Mouse (Mus musculus) hindbrain, embryonic 16.5 days (tissue): ENCODE results near the gene Gmds. TPM values are rescaled to one million over a fixed set of nuclear protein-coding genes. Genes with fewer than 3 reads are reported as not detected.

Experiments used
- ATAC-seq: fragments of 200-750 bp; cut with Nextera tagmentation; 2 replicates; pipeline ENCODE4 v1.8.0; 2017; ENCODE audit warnings: moderate TSS enrichment, moderate library complexity
- H3K27ac ChIP-seq: fragments of 300-500 bp; sonication (generic); 2 replicates; pipeline ENCODE4 v1.5.1; 2014; ENCODE audit warnings: low read depth, mild to moderate bottlenecking, control low read depth, low read length, moderate library complexity
- H3K27me3 ChIP-seq: fragments of 300-500 bp; sonication (generic); replicated peaks from 2 replicates; pipeline ENCODE4 v1.6.1; 2014; ENCODE audit warnings: low read length; ENCODE audit not compliant: control insufficient read depth, insufficient read depth
- H3K36me3 ChIP-seq: fragments of 300-500 bp; sonication (generic); 2 replicates; pipeline ENCODE4 v1.6.1; 2014; ENCODE audit warnings: mild to moderate bottlenecking, low read length, moderate library complexity, mixed read lengths; ENCODE audit not compliant: control insufficient read depth, insufficient read depth
- H3K4me1 ChIP-seq: fragments of 300-500 bp; sonication (generic); 2 replicates; pipeline ENCODE4 v1.6.1; 2014; ENCODE audit warnings: low read depth, low read length; ENCODE audit not compliant: control insufficient read depth, insufficient read depth
- H3K4me2 ChIP-seq: fragments of 300-500 bp; sonication (generic); 2 replicates; pipeline ENCODE4 v1.6.1; 2014; ENCODE audit warnings: mild to moderate bottlenecking, low read length, control low read depth, moderate library complexity
- H3K4me3 ChIP-seq: fragments of 300-500 bp; sonication (generic); 2 replicates; pipeline ENCODE4 v1.5.1; 2014; ENCODE audit warnings: mild to moderate bottlenecking, low read length, control low read depth, moderate library complexity
- H3K9ac ChIP-seq: fragments of 300-500 bp; sonication (generic); 2 replicates; pipeline ENCODE4 v1.6.1; 2014; ENCODE audit warnings: low read depth, mild to moderate bottlenecking, control low read depth, low read length, moderate library complexity
- H3K9me3 ChIP-seq: fragments of 300-500 bp; sonication (generic); 2 replicates; pipeline ENCODE4 v1.6.1; 2014; ENCODE audit warnings: mild to moderate bottlenecking, low read length, moderate library complexity; ENCODE audit not compliant: control insufficient read depth
- WGBS: fragments of 180-500 bp; shearing (Covaris S2); extraction: QIAGEN DNeasy Blood & Tissue Kit; methylation state at CpG from one replicate; pipeline ENCODE4 v1.1.7; 2014; 5-methylcytosine and 5-hydroxymethylcytosine counted together
- polyA plus RNA-seq: library from polyadenylated mRNA; unstranded; fragments of >200 nt; fragmentation: Nextera tagmentation; extraction: Ambion mirVana; gene quantifications from 2 replicates; pipeline ENCODE4 v1.2.1, GENCODE M21; 2015

The Gmds gene
- polyA plus RNA-seq, 1 experiment from 2014 or later = 38.2 TPM

- peaks cover 46% of the 10 kb centered on the region for H3K27me3 ChIP-seq
- peak overlapping the region; percentile 75 for H3K4me2 ChIP-seq
- no peaks in the 10 kb centered on the region for H3K9me3 ChIP-seq
- H3K27ac ChIP-seq = peak overlapping the region; percentile 54; the same call in 1 of the 2 replicates
- H3K9ac ChIP-seq = peak overlapping the region; percentile 65
- H3K36me3 ChIP-seq = no peaks in the 10 kb centered on the region
- WGBS = under 1% methylated on average over 27 of the region's 47 CpGs
- peaks cover 30% of the 10 kb centered on the region for H3K4me1 ChIP-seq
- ATAC-seq = no peak
- H3K4me3 ChIP-seq = peak overlapping the region; percentile 48
Measured at GRCm38 (mm10) chr13:31807736-31808115, 530.8 kb downstream of the Gmds start.

- H3K4me1 ChIP-seq = peaks cover 30% of the 10 kb centered on the region
- H3K27me3 ChIP-seq = peaks cover 44% of the 10 kb centered on the region
- no peaks in the 10 kb centered on the region for H3K36me3 ChIP-seq
- H3K9me3 ChIP-seq = no peaks in the 10 kb centered on the region
- under 1% methylated on average over 78 of the region's 101 CpGs for WGBS
- H3K4me2 ChIP-seq = peak overlapping the region; percentile 75
- peak overlapping the region; percentile 67 for H3K27ac ChIP-seq
- peak; percentile 27; the same call in 1 of the 2 replicates for ATAC-seq
- peak overlapping the region; percentile 65 for H3K9ac ChIP-seq
- peak overlapping the region; percentile 48 for H3K4me3 ChIP-seq
Measured at GRCm38 (mm10) chr13:31806890-31807735, 531.4 kb downstream of the Gmds start.

GRCm38 (mm10) chr13:31806428-31806832 lies 532.1 kb downstream of the Gmds start, which contains the start of gene Foxc1:
Foxc1 (plus strand) TSS chr13:31806633.
- Histone ChIP-seq H3K4me2 (peak within 1 kb of the TSS; percentile 75), H3K36me3 (no peaks in the 10 kb centered on the region), H3K27ac (peak within 1 kb of the TSS; percentile 67), H3K9ac (peak within 1 kb of the TSS; percentile 65), H3K27me3 (peaks cover 45% of the 10 kb centered on the region), H3K4me3 (peak within 1 kb of the TSS; percentile 48), H3K9me3 (no peaks in the 10 kb centered on the region), H3K4me1 (peaks cover 32% of the 10 kb centered on the region)
- WGBS = under 1% methylated on average over 36 of the region's 40 CpGs
- ATAC-seq = peak; percentile 89

DNA sequence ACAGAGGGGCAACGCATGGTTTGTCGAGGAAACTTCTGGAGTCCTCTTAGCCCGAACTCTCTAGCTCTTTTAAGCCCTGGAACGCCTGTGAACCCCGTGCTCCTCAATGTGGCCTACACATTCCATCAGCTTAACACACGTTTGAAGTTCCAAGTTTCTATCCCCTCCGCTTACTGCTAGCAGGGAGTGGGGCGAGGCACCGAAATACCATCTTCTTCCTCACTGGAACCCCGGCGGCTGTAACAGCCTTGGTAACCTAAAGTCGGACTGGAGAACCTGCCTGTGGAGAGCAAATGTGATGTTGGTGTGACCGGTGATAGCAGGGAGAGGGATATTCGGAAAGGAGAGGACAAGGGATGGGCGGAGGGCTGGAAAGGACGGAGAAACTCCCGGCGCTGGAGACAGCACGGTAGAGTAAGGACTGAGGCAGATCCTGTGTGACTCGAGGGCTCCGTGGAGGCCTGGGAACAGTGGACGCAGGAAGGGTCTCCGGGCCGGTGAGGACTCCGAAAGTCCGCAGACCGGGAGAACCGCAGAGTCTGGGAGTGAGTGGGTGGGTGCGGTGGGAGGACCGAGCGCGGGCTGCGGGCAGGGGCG lies 532.6 kb downstream of the Gmds start:
- Histone ChIP-seq H3K27me3 (peaks cover 47% of the 10 kb centered on the region), H3K36me3 (no peaks in the 10 kb centered on the region), H3K27ac (peak overlapping the region; percentile 17; the same call in 1 of the 2 replicates), H3K9me3 (no peaks in the 10 kb centered on the region), H3K4me2 (peak overlapping the region; percentile 75), H3K4me3 (peak overlapping the region; percentile 48), H3K9ac (peak overlapping the region; percentile 7), H3K4me1 (peaks cover 30% of the 10 kb centered on the region)
- no peak; the same call in 1 of the 2 replicates for ATAC-seq
- WGBS = 1% methylated on average over 32 of the region's 34 CpGs

GRCm38 (mm10) chr13:31804571-31804970 lies 534.0 kb downstream of the Gmds start:
- Histone ChIP-seq H3K9me3 (no peaks in the 10 kb centered on the region), H3K36me3 (no peaks in the 10 kb centered on the region), H3K4me2 (no peak overlapping the region), H3K9ac (no peak overlapping the region), H3K4me3 (no peak overlapping the region), H3K27ac (no peak overlapping the region), H3K27me3 (peaks cover 51% of the 10 kb centered on the region), H3K4me1 (peaks cover 34% of the 10 kb centered on the region)
- 1% methylated on average over 7 of the region's 7 CpGs for WGBS
- ATAC-seq = no peak

GRCm38 (mm10) chr13:31803166-31804093 lies 535.1 kb downstream of the Gmds start:
- H3K4me2 ChIP-seq = 0 out of 2 replicates have a peak overlapping the region, but pooled peaks have one; percentile 7
- WGBS = 1% methylated on average over 31 of the region's 31 CpGs

DNA sequence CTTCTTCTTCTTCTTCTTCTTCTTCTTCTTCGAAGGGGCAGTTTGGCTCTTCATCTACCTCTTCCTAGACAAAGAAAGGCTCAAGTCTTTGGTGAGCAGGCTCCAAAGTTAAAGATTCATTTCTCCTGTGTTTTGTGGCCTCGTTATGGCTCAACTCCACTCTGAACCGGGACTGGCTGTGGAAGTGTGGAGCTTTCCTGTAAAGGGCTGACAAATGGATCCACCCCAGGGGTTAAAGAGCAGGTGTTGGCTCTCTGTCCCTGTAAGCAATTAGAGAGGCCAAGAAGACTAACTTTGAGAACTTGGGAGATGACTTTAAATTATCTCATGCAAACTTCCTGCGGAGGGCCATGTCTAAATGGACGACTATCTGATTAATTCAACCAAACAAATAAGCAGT lies 536.1 kb downstream of the Gmds start:
- Histone ChIP-seq H3K4me1 (peaks cover 27% of the 10 kb centered on the region), H3K4me3 (no peak overlapping the region), H3K9me3 (no peaks in the 10 kb centered on the region), H3K4me2 (no peak overlapping the region), H3K27me3 (peaks cover 54% of the 10 kb centered on the region), H3K36me3 (no peaks in the 10 kb centered on the region), H3K9ac (no peak overlapping the region), H3K27ac (no peak overlapping the region)
- WGBS = 8% methylated on average over 5 of the region's 5 CpGs
- no peak for ATAC-seq

More at GRCm38 (mm10) chr13:31803166-31804093, 535.1 kb downstream of the Gmds start:
- H3K36me3 ChIP-seq = no peaks in the 10 kb centered on the region
- no peak overlapping the region for H3K4me3 ChIP-seq
- peaks cover 34% of the 10 kb centered on the region for H3K4me1 ChIP-seq
- ATAC-seq = no peak
- H3K27me3 ChIP-seq = peaks cover 62% of the 10 kb centered on the region
- no peaks in the 10 kb centered on the region for H3K9me3 ChIP-seq
- H3K27ac ChIP-seq = no peak overlapping the region
- no peak overlapping the region for H3K9ac ChIP-seq

DNA sequence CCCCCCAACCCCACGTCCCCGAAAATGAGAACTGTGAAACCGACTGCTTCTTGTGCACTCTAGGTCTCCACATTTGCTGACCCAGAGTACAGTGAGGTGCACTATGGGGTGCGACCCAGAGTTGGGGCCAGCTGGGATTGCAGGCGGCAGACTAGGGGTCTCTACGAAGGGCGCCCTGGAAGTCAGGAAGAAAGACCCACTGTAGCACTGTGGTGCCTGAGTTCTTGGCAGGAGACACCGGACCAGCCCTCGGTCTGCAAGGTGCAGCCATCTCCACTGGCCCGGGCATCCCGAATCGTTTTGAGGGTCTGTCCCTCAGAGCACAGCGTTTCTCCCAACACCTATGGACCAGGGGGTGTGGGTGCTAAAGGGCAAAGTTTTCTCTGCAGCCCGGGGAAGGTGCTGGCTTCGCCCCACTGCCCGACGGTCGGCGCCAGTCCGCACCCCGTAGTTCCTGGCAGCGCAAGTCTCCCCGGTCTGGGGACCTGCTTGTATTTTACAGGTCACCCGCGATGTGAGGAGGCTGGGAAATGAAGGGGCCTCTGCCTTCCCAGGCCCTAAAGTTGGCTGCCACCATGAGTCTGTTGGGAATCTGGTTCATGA lies 536.7 kb downstream of the Gmds start:
- 2% methylated on average over 25 of the region's 25 CpGs for WGBS
- Histone ChIP-seq H3K4me3 (peak overlapping the region; percentile 37), H3K9me3 (no peaks in the 10 kb centered on the region), H3K4me2 (peak overlapping the region; percentile 67), H3K27ac (no peak overlapping the region), H3K4me1 (peaks cover 20% of the 10 kb centered on the region), H3K36me3 (no peaks in the 10 kb centered on the region), H3K27me3 (peaks cover 54% of the 10 kb centered on the region), H3K9ac (no peak overlapping the region)
- 0 out of 2 replicates have a peak, but pooled peaks have one; percentile 22 for ATAC-seq
